Mouse (Mus musculus) cortical plate, adult 2 months (tissue): ENCODE data around the gene Spata21.

Experiments used
- CTCF ChIP-seq: fragments of 200-500 bp; IDR thresholded peaks from 2 replicates; pipeline ENCODE4 v1.5.1; 2011; ENCODE audit warnings: mild to moderate bottlenecking, control low read depth, low read length; ENCODE audit not compliant: insufficient read depth; ENCODE audit errors: extremely low read depth
- POLR2A ChIP-seq: fragments of 200-500 bp; IDR thresholded peaks from 2 replicates; pipeline ENCODE4 v1.6.1; 2011; ENCODE audit warnings: mild to moderate bottlenecking, low read length, control low read depth; ENCODE audit not compliant: insufficient read depth; ENCODE audit errors: extremely low read depth

GRCm38 (mm10) chr4:141053568-141054161 is 34.5 kb upstream of the Spata21 start:
- no peak for TF ChIP-seq CTCF
- TF ChIP-seq POLR2A, result peak; percentile 73
